Mouse (Mus musculus): ENCODE results near the gene Tbk1. TPM values are rescaled to one million over a fixed set of nuclear protein-coding genes. Genes with fewer than 3 reads are reported as not detected.

Gene Tbk1
- polyA plus RNA-seq, 1 experiment from 2014 or later, result 14.4 TPM

DNA sequence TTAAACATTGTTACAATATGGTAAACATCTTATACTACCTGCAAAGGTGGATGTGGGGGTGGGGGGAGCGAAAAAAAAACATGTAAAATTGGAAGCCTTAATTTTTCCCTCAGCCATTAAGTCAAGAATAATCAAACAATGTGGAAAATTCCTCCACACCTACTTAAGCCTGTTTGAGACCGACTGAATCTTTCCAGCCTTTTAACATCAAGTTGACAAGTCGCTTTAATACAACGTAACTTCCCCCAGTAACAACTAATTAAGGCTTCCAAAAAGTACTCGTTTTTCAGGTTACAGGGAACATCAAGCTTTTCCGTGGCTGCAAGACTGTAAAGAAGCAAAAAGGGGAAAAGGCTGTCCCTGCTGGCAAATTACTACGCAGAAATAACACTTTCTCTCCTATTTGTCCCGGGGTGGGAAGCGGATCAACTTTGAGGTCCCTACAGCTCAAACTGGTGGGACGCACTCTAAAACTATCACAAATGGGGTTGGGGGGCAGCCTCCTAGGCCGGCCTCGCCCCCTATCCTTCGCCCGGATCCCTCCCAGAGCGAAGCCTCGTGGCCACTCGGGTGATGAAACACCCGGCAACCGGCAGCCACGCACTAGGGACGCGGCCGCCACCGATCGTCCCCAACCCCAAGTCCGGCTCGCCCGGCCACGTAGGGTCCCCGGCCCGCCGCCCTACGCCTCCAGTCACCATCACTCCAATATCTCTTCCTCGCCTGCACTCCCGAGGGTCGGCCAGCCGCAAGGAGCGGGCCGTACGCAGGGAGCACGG, 39.0 kb upstream of the Tbk1 start:
- peak overlapping the region; percentile 87 for H3K4me2 ChIP-seq (ENCODE audit: low read depth, low read length)
- DNase-seq (no peak), ATAC-seq (peak; percentile 62)
- H3K9ac ChIP-seq (replicated peaks), result peak overlapping the region; percentile 85
- TF ChIP-seq CTCF (IDR thresholded peaks at IDR 0.05; ENCODE audit: low read depth) (0 out of 2 replicates have a peak, but pooled peaks have one; percentile 3), EP300 (IDR thresholded peaks at IDR 0.05; ENCODE audit: low read depth) (no peak)
- H3K4me1 ChIP-seq (ENCODE audit: insufficient read depth), result peaks cover 20% of the 10 kb centered on the region; the same call in 1 of the 2 replicates
- peak overlapping the region; percentile 95 for H3K27ac ChIP-seq (ENCODE audit: low read depth)
- H3K36me3 ChIP-seq (replicated peaks; ENCODE audit: insufficient read depth, low read length), result peaks cover 16% of the 10 kb centered on the region
- H3K4me3 ChIP-seq (ENCODE audit: low read depth, low read length), result peak overlapping the region; percentile 84
- no peaks in the 10 kb centered on the region for H3K27me3 ChIP-seq (ENCODE audit: insufficient read depth, low read length)
- under 1% methylated on average over 41 of the region's 41 CpGs for WGBS (ENCODE audit: insufficient replicate concordance)
- no peaks in the 10 kb centered on the region for H3K9me3 ChIP-seq (ENCODE audit: low read length)

DNA sequence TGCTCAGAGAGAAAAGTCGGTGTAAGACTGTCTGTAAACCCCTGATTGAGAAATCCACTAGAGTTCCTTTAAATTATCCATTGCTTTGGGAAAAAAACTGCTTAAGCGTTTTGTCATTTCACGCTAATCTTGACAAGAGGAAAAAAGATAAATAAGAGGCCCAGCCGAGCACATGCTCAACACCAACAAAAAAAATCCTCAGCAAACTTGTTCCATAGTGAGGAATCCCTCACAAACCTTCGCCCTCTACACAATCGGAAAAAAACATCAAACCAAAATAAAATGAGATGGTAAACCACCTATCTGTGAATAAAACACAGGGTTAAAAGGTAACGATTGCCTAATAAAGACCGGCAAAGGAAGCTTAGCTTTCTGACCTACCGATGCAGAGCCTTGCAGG, 38.4 kb upstream of the Tbk1 start:
- peak overlapping the region; percentile 85 for H3K9ac ChIP-seq (replicated peaks)
- H3K4me1 ChIP-seq (ENCODE audit: insufficient read depth), result peaks cover 20% of the 10 kb centered on the region; the same call in 1 of the 2 replicates
- H3K9me3 ChIP-seq (ENCODE audit: low read length), result no peaks in the 10 kb centered on the region
- H3K36me3 ChIP-seq (replicated peaks; ENCODE audit: insufficient read depth, low read length), result peaks cover 21% of the 10 kb centered on the region
- peak overlapping the region; percentile 95 for H3K27ac ChIP-seq (ENCODE audit: low read depth)
- TF ChIP-seq CTCF (IDR thresholded peaks at IDR 0.05; ENCODE audit: low read depth) (no peak), EP300 (IDR thresholded peaks at IDR 0.05; ENCODE audit: low read depth) (no peak)
- DNase-seq (no peak), ATAC-seq (no peak)
- H3K4me2 ChIP-seq (ENCODE audit: low read depth, low read length), result peak overlapping the region; percentile 87
- H3K4me3 ChIP-seq (ENCODE audit: low read depth, low read length), result peak overlapping the region; percentile 84
- WGBS (ENCODE audit: insufficient replicate concordance), result 4% methylated on average over 9 of the region's 9 CpGs
- no peaks in the 10 kb centered on the region for H3K27me3 ChIP-seq (ENCODE audit: insufficient read depth, low read length)

DNA sequence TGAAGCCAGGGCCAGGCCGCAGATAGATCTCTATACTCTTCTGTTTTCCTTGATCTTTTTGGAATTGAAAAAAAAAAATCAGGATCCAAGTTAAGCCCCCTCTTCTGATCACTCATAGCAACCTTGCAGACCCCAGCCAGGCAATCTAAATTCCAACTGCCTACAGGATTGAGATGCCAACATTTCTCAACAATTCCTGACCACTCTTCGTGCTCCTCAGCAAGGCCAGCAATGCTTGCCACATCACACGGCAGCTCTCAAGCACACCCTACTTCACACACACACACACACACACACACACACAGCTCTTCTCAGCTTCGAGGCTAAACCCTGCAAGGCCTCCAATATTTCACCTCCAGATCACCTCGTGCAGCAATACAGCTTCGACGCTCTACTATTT, 37.1 kb upstream of the Tbk1 start:
- H3K4me1 ChIP-seq (ENCODE audit: insufficient read depth), result peaks cover 20% of the 10 kb centered on the region; the same call in 1 of the 2 replicates
- no peak overlapping the region for H3K9ac ChIP-seq (replicated peaks)
- no peak for ATAC-seq
- WGBS (ENCODE audit: insufficient replicate concordance), result 66% methylated on average over 7 of the region's 7 CpGs
- H3K27me3 ChIP-seq (ENCODE audit: insufficient read depth, low read length), result no peaks in the 10 kb centered on the region
- DNase-seq, result no peak
- peak overlapping the region; percentile 87; the same call in 1 of the 2 replicates for H3K4me2 ChIP-seq (ENCODE audit: low read depth, low read length)
- no peaks in the 10 kb centered on the region for H3K9me3 ChIP-seq (ENCODE audit: low read length)
- H3K27ac ChIP-seq (ENCODE audit: low read depth), result no peak overlapping the region
- TF ChIP-seq CTCF (IDR thresholded peaks at IDR 0.05; ENCODE audit: low read depth), result no peak
- no peak for TF ChIP-seq EP300 (IDR thresholded peaks at IDR 0.05; ENCODE audit: low read depth)
- H3K36me3 ChIP-seq (replicated peaks; ENCODE audit: insufficient read depth, low read length), result peaks cover 32% of the 10 kb centered on the region
- H3K4me3 ChIP-seq (ENCODE audit: low read depth, low read length), result no peak overlapping the region

DNA sequence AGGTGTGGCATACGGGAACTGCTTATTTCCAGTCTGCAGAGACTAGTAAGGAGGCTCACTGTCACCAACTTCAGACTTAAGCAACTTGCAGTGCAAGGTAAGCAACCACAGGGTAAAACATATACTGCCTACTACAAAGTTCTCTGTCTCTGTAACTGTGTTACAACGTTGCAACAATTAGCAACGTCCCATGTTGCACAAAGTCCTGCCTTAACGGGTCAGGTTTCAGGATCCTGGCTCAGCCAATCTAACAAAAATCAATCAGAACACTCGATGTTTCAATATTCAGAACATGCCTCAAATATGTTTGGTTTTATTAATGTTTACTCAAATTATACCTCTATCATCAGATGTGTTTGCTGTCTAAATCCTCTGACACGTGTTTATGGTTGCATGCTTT, 35.8 kb upstream of the Tbk1 start:
- no peaks in the 10 kb centered on the region for H3K27me3 ChIP-seq (ENCODE audit: insufficient read depth, low read length)

DNA sequence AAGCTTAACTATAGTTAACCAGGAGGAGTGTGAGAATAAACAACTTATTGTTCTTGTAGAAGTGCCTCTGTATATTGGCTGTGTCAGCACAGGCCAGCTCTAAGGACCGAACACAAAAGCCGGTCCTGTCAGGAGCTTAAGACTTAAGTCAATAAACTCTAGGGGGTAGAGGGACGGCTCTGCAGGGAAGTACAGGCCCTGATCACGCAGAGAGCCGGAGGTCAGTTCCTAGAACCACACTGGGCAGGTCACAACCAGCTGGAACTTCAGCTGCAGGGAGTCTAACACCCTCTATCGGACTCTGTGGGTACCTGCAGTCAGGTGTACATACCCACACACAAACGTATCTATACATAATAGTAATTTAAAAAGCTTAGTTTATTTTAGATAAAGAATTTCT, 29.3 kb upstream of the Tbk1 start:
- WGBS (ENCODE audit: insufficient replicate concordance), result 68% methylated on average over 7 of the region's 7 CpGs

More for the DNA sequence above, 35.8 kb upstream of the Tbk1 start:
- Histone ChIP-seq H3K36me3 (replicated peaks; ENCODE audit: insufficient read depth, low read length) (peaks cover 43% of the 10 kb centered on the region), H3K4me3 (ENCODE audit: low read depth, low read length) (no peak overlapping the region), H3K4me1 (ENCODE audit: insufficient read depth) (peaks cover 20% of the 10 kb centered on the region; the same call in 1 of the 2 replicates), H3K9me3 (ENCODE audit: low read length) (no peaks in the 10 kb centered on the region), H3K9ac (replicated peaks) (no peak overlapping the region), H3K27ac (ENCODE audit: low read depth) (no peak overlapping the region), H3K4me2 (ENCODE audit: low read depth, low read length) (no peak overlapping the region)
- no peak for ATAC-seq
- TF ChIP-seq EP300 (IDR thresholded peaks at IDR 0.05; ENCODE audit: low read depth), result no peak
- no peak for TF ChIP-seq CTCF (IDR thresholded peaks at IDR 0.05; ENCODE audit: low read depth)
- WGBS (ENCODE audit: insufficient replicate concordance), result 61% methylated on average over 6 of the region's 6 CpGs
- no peak for DNase-seq

DNA sequence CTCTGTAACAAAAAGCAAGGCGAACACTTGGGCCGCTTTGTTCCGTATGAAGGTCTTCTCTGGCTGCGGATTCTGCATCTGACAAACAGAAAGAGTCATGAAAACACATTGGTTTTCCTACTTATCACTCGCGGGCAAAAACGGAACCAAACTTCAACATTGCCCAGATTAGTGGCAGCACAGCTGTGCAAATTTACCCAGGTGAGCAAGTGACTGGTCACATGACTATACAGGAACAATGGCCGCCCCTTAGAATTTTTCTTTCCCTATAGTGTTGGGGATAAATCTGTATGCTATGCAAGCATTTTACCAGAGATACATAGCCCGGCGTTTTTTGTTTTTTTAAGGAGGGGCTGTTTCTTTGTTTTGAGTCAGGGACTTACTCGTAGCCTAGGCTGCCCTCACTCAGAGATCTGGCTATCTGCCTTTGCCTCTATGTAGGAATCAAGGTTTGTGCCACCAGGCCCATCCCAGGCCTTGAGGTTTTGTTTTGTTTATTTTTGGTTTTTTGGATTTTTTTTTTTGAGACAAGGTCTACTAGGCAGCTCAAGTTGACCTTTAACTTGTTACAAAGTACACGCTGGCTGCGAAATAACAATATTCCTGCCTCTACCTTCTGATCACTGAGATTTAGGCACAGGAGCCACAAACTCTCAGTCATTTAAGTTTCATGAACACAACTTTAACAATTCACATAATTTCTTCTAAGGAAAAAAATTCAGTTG, 28.7 kb upstream of the Tbk1 start:
- WGBS (ENCODE audit: insufficient replicate concordance), result 82% methylated on average over 13 of the region's 13 CpGs
- H3K36me3 ChIP-seq (replicated peaks; ENCODE audit: insufficient read depth, low read length), result peaks cover 67% of the 10 kb centered on the region
- DNase-seq, result no peak

More for the DNA sequence above, 29.3 kb upstream of the Tbk1 start:
- ATAC-seq, result peak; percentile 37
- TF ChIP-seq EP300 (IDR thresholded peaks at IDR 0.05; ENCODE audit: low read depth), result no peak
- TF ChIP-seq CTCF (IDR thresholded peaks at IDR 0.05; ENCODE audit: low read depth), result no peak
- Histone ChIP-seq H3K27me3 (ENCODE audit: insufficient read depth, low read length) (no peaks in the 10 kb centered on the region), H3K27ac (ENCODE audit: low read depth) (peak overlapping the region; percentile 67), H3K36me3 (replicated peaks; ENCODE audit: insufficient read depth, low read length) (peaks cover 68% of the 10 kb centered on the region), H3K9ac (replicated peaks) (no peak overlapping the region), H3K4me1 (ENCODE audit: insufficient read depth) (no peaks in the 10 kb centered on the region), H3K9me3 (ENCODE audit: low read length) (no peaks in the 10 kb centered on the region), H3K4me2 (ENCODE audit: low read depth, low read length) (no peak overlapping the region), H3K4me3 (ENCODE audit: low read depth, low read length) (no peak overlapping the region)
- no peak for DNase-seq

More for the DNA sequence above, 28.7 kb upstream of the Tbk1 start:
- no peaks in the 10 kb centered on the region for H3K9me3 ChIP-seq (ENCODE audit: low read length)
- peak; percentile 31; the same call in 1 of the 2 replicates for ATAC-seq
- H3K4me2 ChIP-seq (ENCODE audit: low read depth, low read length), result no peak overlapping the region
- no peaks in the 10 kb centered on the region for H3K4me1 ChIP-seq (ENCODE audit: insufficient read depth)
- no peaks in the 10 kb centered on the region for H3K27me3 ChIP-seq (ENCODE audit: insufficient read depth, low read length)
- peak overlapping the region; percentile 67 for H3K27ac ChIP-seq (ENCODE audit: low read depth)
- TF ChIP-seq CTCF (IDR thresholded peaks at IDR 0.05; ENCODE audit: low read depth) (no peak), EP300 (IDR thresholded peaks at IDR 0.05; ENCODE audit: low read depth) (no peak)
- no peak overlapping the region for H3K4me3 ChIP-seq (ENCODE audit: low read depth, low read length)
- H3K9ac ChIP-seq (replicated peaks), result no peak overlapping the region

All from liver, postnatal 0 days (tissue).